Mouse (Mus musculus) liver, embryonic 14.5 days (tissue): ENCODE results near the gene Cdh13.

Source experiments
- CTCF ChIP-seq: IDR thresholded peaks from 2 replicates; pipeline ENCODE4 v1.5.1; 2016; ENCODE audit warnings: antibody characterized with exemption, low read depth, control low read depth
- EP300 ChIP-seq: IDR thresholded peaks from 2 replicates; pipeline ENCODE4 v1.6.1; 2016; ENCODE audit warnings: antibody characterized with exemption, low read depth

GRCm38 (mm10) chr8:118433553-118434180, 150.1 kb downstream of the Cdh13 start:
- no peak for TF ChIP-seq CTCF
- no peak for TF ChIP-seq EP300
